Mouse (Mus musculus) heart, postnatal 0 days (tissue): ENCODE data around the gene Ganc. TPM values are rescaled to one million over a fixed set of nuclear protein-coding genes. Genes with fewer than 3 reads are reported as not detected.

Experiments used
- ATAC-seq: fragments of 200-750 bp; cut with Nextera tagmentation; 2 replicates; pipeline ENCODE4 v1.8.0; 2017; ENCODE audit warnings: low read depth, moderate number of reproducible peaks, moderate library complexity; ENCODE audit not compliant: insufficient read depth
- DNase-seq: peaks from one replicate; pipeline ENCODE4 v3.0.0-alpha.2; 2016; ENCODE audit warnings: low spot score
- H3K27ac ChIP-seq: fragments of 300-500 bp; sonication (generic); 2 replicates; pipeline ENCODE4 v1.5.1; 2014; ENCODE audit warnings: low read depth, mild to moderate bottlenecking
- H3K27me3 ChIP-seq: fragments of 300-500 bp; sonication (generic); 2 replicates; pipeline ENCODE4 v1.6.1; 2014; ENCODE audit warnings: low read length, mixed read lengths; ENCODE audit not compliant: control insufficient read depth, insufficient read depth
- H3K36me3 ChIP-seq: fragments of 300-500 bp; sonication (generic); replicated peaks from 2 replicates; pipeline ENCODE4 v1.6.1; 2014; ENCODE audit warnings: low read length, mixed read lengths; ENCODE audit not compliant: control insufficient read depth, insufficient read depth
- H3K4me1 ChIP-seq: fragments of 300-500 bp; sonication (generic); 2 replicates; pipeline ENCODE4 v1.6.1; 2014; ENCODE audit warnings: antibody characterized with exemption; ENCODE audit not compliant: control insufficient read depth, insufficient read depth
- H3K4me2 ChIP-seq: fragments of 300-500 bp; sonication (generic); 2 replicates; pipeline ENCODE4 v1.6.1; 2014; ENCODE audit warnings: low read depth, mild to moderate bottlenecking, low read length, moderate library complexity
- H3K4me3 ChIP-seq: fragments of 300-500 bp; sonication (generic); 2 replicates; pipeline ENCODE4 v1.5.1; 2014; ENCODE audit warnings: low read depth, low read length
- H3K9ac ChIP-seq: fragments of 300-500 bp; sonication (generic); replicated peaks from 2 replicates; pipeline ENCODE4 v1.6.1; 2014; ENCODE audit warnings: low read depth, low read length, mixed read lengths
- H3K9me3 ChIP-seq: fragments of 300-500 bp; sonication (generic); replicated peaks from 2 replicates; pipeline ENCODE4 v1.6.1; 2016; ENCODE audit warnings: low read length; ENCODE audit not compliant: control insufficient read depth
- CTCF ChIP-seq: IDR thresholded peaks from 2 replicates; pipeline ENCODE4 v1.5.1; 2016; ENCODE audit warnings: antibody characterized with exemption, control low read depth, low read depth
- EP300 ChIP-seq: IDR thresholded peaks from 2 replicates; pipeline ENCODE4 v1.6.1; 2016; ENCODE audit warnings: antibody characterized with exemption, low read depth
- WGBS: fragments of 180-500 bp; shearing (Covaris S2); extraction: QIAGEN DNeasy Blood & Tissue Kit; methylation state at CpG from one replicate; pipeline ENCODE4 v1.1.7; 2014; 5-methylcytosine and 5-hydroxymethylcytosine counted together
- polyA plus RNA-seq: library from polyadenylated mRNA; unstranded; fragments of >200 nt; fragmentation: Nextera tagmentation; extraction: Ambion mirVana; gene quantifications from 2 replicates; pipeline ENCODE4 v1.2.1, GENCODE M21; 2015
- total RNA-seq: library from RNA; depleted of rRNA; stranded (reverse); fragments of >200 nt; gene quantifications from 2 replicates; pipeline ENCODE4 v1.2.3, GENCODE M21; 2014; ENCODE audit warnings: low replicate concordance

Ganc gene
- total and polyA plus RNA-seq, 2 experiments from 2014 or later: 9.2 to 14.8 TPM

GRCm38 (mm10) chr2:120424386-120424785 is 20.7 kb downstream of the Ganc start:
- ATAC-seq: no peak
- no peak overlapping the region for H3K4me3 ChIP-seq
- H3K36me3 ChIP-seq: peaks cover 9% of the 10 kb centered on the region
- no peak overlapping the region for H3K4me2 ChIP-seq
- no peaks in the 10 kb centered on the region for H3K27me3 ChIP-seq
- WGBS: 82% methylated on average over 5 of the region's 5 CpGs
- no peak overlapping the region; the same call in 1 of the 2 replicates for H3K27ac ChIP-seq
- H3K9ac ChIP-seq: no peak overlapping the region
- no peaks in the 10 kb centered on the region for H3K9me3 ChIP-seq
- TF ChIP-seq CTCF (no peak), EP300 (no peak)
- no peaks in the 10 kb centered on the region for H3K4me1 ChIP-seq
- DNase-seq: no peak

DNA sequence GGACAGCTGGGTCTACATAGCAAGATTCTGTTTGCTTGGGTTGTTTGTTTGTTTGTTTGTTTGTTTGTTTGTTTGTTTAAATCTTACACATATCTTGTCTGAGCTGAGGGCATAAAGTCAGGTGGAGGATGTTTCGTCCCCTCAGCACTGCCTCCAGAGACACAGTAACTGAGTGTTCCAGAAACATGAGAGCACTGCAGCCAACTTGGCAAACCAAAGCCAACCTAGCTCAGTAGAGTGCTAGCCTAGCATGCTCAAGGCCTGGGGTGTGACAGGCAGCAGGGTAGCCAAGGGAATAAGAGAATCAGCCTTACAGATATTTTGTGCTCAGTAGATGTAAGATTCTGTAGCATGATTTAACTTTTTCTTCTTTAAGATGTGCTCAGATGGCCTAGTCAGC is 40.8 kb downstream of the Ganc start:
- H3K27ac ChIP-seq: no peak overlapping the region
- DNase-seq (no peak), ATAC-seq (no peak)
- 92% methylated on average over 1 of the region's 1 CpGs for WGBS
- no peak for TF ChIP-seq EP300
- no peak for TF ChIP-seq CTCF
- H3K4me2 ChIP-seq: no peak overlapping the region
- no peaks in the 10 kb centered on the region for H3K27me3 ChIP-seq
- 0 out of 2 replicates have a peak, but pooled peaks cover 7% of the 10 kb centered on the region for H3K4me1 ChIP-seq
- H3K36me3 ChIP-seq: no peaks in the 10 kb centered on the region
- no peaks in the 10 kb centered on the region for H3K9me3 ChIP-seq
- H3K4me3 ChIP-seq: no peak overlapping the region
- H3K9ac ChIP-seq: no peak overlapping the region

DNA sequence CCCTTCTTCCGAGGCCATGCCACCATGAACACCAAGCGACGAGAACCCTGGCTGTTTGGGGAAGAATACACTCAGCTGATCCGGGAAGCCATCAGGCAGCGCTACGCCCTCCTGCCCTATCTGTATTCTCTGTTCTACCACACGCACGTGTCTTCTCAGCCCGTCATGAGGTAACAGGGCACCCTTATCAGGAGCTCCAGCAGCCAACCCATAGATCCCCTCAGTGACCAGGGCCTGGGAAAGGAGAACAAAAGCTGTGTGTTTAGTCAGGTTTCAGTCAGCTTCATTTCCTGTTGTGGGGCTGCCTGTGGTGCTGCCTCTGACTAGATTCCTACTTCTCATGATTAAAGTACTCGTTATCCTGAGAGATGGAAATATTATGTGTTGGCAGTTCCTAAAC is 42.7 kb downstream of the Ganc start:
- ATAC-seq (no peak), DNase-seq (peak; percentile 10)
- no peaks in the 10 kb centered on the region for H3K36me3 ChIP-seq
- no peak overlapping the region for H3K4me2 ChIP-seq
- 0 out of 2 replicates have a peak, but pooled peaks cover 7% of the 10 kb centered on the region for H3K4me1 ChIP-seq
- H3K9me3 ChIP-seq: no peaks in the 10 kb centered on the region
- H3K4me3 ChIP-seq: no peak overlapping the region
- no peak overlapping the region for H3K9ac ChIP-seq
- H3K27me3 ChIP-seq: no peaks in the 10 kb centered on the region
- no peak overlapping the region for H3K27ac ChIP-seq
- 46% methylated on average over 10 of the region's 10 CpGs for WGBS
- TF ChIP-seq CTCF: no peak
- no peak for TF ChIP-seq EP300

DNA sequence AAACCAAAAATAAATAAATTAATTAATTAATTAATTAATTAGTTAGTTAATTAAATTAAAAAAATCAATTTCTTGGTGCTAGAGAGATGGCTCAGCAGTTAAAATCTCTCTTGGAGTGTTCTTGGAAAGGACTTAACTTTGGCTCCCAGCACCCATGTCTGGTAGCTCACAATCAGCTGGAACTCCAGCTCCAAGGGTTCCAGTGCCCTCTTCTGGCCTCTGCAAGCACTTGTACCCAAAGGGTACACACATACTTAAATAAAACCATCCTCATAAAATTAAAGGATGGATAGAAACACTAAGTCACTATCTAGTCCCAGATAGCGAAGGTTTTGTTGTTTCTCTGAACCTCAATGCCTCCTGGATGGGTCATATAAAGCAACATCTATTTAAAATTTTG is 43.6 kb downstream of the Ganc start:
- ATAC-seq (no peak), DNase-seq (no peak)
- H3K27ac ChIP-seq: no peak overlapping the region
- TF ChIP-seq EP300 (no peak), CTCF (no peak)
- H3K4me1 ChIP-seq: 0 out of 2 replicates have a peak, but pooled peaks cover 4% of the 10 kb centered on the region
- no peaks in the 10 kb centered on the region for H3K36me3 ChIP-seq
- 93% methylated on average over 1 of the region's 1 CpGs for WGBS
- no peak overlapping the region for H3K4me3 ChIP-seq
- H3K4me2 ChIP-seq: no peak overlapping the region
- no peak overlapping the region for H3K9ac ChIP-seq
- H3K27me3 ChIP-seq: no peaks in the 10 kb centered on the region
- no peaks in the 10 kb centered on the region for H3K9me3 ChIP-seq

GRCm38 (mm10) chr2:120450724-120451123 is 47.0 kb downstream of the Ganc start:
- Histone ChIP-seq H3K36me3 (no peaks in the 10 kb centered on the region), H3K4me1 (no peaks in the 10 kb centered on the region), H3K27ac (no peak overlapping the region), H3K4me3 (no peak overlapping the region), H3K9me3 (no peaks in the 10 kb centered on the region), H3K27me3 (no peaks in the 10 kb centered on the region), H3K4me2 (no peak overlapping the region), H3K9ac (no peak overlapping the region)
- no peak for ATAC-seq
- no peak for DNase-seq
- TF ChIP-seq CTCF: no peak
- WGBS: 54% methylated on average over 6 of the region's 6 CpGs

- Histone ChIP-seq H3K9ac (no peak overlapping the region), H3K4me1 (no peaks in the 10 kb centered on the region), H3K4me3 (no peak overlapping the region), H3K36me3 (no peaks in the 10 kb centered on the region), H3K4me2 (no peak overlapping the region), H3K9me3 (no peaks in the 10 kb centered on the region), H3K27me3 (no peaks in the 10 kb centered on the region), H3K27ac (no peak overlapping the region)
- no peak for DNase-seq
- 51% methylated on average over 4 of the region's 4 CpGs for WGBS
- no peak for ATAC-seq
- TF ChIP-seq CTCF (no peak), EP300 (no peak)
Measured at GRCm38 (mm10) chr2:120452600-120452999, 48.9 kb downstream of the Ganc start.
